Mouse (Mus musculus): ENCODE results near the gene Trpm4.

DNA sequence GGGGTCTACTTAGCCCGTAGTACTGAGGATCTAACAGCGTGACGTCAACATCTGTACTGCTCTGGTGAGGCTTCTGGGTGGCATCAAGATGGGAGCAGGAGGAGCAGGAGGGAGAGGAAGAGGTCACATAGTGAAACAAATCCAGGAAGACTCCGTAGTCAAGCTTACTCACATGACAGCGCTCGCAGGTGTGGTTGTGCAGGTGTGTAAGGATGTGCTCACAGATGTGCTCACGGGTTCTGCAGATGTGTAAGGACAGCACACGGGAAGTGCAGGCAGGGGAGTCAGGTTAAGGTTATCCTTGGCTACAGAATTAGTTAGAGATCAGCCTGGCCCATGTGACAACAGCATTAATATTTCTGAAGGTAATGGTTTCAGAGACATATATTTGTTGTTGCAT lies 79.8 kb downstream of the Trpm4 start:
- TF ChIP-seq CTCF (IDR thresholded peaks at IDR 0.05; ENCODE audit: borderline replicate concordance, insufficient read depth, low read length) (no peak), POLR2A (IDR thresholded peaks at IDR 0.05; ENCODE audit: low read depth, low read length) (no peak)
